Mouse (Mus musculus) frontal cortex, adult 2 months (tissue): ENCODE measurements around the gene Lingo2. TPM values are rescaled to one million over a fixed set of nuclear protein-coding genes. Genes with fewer than 3 reads are reported as not detected.

ENCODE experiments used
- DNase-seq, 2 experiments: peaks; one replicate each; pipeline ENCODE4 v3.0.0; 2022; ENCODE audit warnings: low spot score in 1 of 2; ENCODE audit errors: extremely low spot score in 1 of 2
- polyA plus RNA-seq: library from polyadenylated mRNA; depleted of rRNA; stranded (reverse); fragments of >200 nt; gene quantifications from 2 replicates; pipeline ENCODE4 v1.2.3, GENCODE M21; 2012; rRNA removed

Gene Lingo2
- polyA plus RNA-seq = 10.7 and 12.6 TPM in 2 replicates

DNA sequence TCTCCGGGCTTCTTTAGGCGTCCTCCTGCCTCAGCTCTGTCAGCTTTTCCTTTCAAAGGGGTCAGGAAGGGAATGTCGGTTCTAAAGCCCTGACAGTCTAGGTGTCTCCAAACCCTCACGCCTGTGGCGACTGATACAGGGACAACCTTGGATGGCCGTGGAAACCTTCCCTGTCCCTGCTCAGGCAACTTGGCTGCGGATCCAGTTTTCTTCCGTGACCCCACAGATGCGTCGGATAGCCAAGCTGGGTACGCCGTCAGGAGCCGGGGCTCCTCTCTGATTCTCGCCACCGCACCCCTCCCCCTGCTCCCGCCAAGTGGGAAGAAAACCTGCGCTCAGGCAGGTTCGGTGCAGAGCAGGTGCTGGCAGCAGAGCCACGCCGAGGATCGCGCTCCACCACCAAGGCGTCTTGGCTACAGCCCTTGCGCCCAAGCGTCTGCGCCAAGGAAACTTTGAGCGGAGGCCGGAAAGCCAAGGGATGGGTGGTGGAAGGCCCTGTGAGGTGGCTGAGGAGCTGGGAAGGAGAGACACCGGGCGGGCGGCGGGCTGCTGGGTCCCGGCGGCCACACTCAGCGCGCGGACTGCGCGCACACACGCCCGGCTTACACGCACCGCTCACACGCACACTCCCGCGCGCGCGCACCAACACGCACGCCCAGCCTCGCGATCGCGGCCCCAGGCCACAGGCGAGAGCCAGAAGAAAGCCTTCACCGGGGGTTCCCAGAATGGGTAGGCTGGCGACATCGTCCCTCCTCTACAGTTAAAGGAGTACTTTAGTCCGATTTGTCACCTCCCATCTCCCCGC lies at the start of gene Lingo2:
TSS of gene Lingo2 (minus strand) at position 598 of the 805 bp plus-strand sequence.
- peak; percentile 3 to 64 for DNase-seq

GRCm38 (mm10) chr4:36973358-36973757 lies 21.8 kb upstream of the Lingo2 start:
- DNase-seq = no peak

- DNase-seq = peak; percentile 37 to 58
Measured at GRCm38 (mm10) chr4:36952431-36953429, 1.2 kb upstream of the Lingo2 start.

- peak in 1 of 2 experiments; percentile 3 for DNase-seq
Measured at GRCm38 (mm10) chr4:36951955-36952215, 338 bp upstream of the Lingo2 start.

DNA sequence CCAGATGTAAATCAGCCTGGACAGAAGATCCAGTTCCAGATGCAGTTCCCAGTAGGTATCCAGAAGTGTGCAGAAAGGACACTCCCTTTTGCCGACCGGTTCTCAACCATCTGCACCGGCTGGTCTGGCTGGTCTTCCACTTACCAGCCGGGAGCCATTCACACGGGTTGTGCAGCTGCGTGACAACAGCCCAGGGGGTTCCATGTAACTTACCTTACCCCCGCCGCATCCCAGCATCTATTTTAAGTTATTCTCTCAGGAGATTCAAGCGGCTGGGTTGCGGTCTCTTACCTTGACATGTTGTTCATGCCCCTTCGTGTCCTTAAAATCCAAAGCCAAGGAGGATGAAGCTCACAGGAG lies 777 bp downstream of the Lingo2 start:
- DNase-seq = peak in 1 of 2 experiments; percentile 3

GRCm38 (mm10) chr4:36950021-36950751 lies 1.4 kb downstream of the Lingo2 start:
- DNase-seq = peak; percentile 30 to 87

DNA sequence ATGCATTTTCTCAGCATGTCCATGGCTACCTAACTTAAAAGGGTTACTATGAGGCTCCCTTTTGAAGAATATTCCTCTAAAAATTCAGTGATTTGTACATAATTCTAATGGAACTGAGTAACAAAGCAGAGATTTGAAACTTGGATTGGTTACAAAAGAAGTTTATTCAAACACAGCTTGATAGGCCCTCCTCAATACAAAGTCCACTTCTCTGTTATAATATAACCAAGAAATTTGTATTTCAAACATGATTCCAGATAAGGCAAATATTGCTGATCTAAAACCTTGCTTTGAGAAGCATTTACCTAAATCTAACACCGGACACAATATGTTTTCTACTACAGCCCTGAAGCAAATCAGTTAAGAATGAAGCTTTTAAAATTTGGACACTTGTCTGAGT lies 60.7 kb downstream of the Lingo2 start:
- no peak for DNase-seq

DNA sequence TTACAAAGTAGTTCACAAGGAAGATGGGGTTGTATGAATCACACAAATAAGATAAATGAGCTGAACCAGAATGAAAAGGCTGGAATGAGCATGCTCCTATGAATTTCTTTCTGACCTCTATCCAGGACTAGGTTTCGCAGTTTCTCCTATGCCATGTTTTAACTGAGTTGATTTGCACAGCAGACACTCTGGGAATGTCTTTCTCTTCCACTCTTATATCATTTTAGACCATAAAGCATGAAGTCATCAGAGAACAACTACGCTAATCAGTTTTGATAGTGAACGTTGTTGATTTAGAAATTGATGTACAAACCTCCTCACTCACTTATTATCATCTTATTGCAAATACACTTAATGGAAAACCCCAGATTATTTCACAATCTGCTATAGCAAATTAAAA lies 61.2 kb downstream of the Lingo2 start:
- DNase-seq = no peak

DNA sequence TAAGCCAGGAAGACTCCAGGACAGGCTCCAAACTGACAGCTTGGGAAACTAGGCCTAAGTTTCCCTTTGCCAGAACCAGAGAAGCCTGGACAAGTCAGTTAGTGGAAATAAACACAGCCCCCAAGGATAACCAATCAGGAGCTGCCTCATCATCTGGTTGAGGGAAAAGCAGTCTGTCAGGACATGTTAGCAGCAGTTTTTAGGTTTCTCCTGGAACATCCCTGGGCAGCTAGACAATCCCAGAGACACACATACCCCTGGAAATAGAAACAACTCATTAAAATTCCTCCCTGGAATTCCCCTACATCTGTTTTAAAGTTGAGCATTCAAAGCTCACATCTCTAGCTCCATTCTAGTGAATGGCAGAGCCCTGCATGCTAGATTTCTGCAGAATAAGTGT lies 76.8 kb downstream of the Lingo2 start:
- peak; percentile 33 to 34 for DNase-seq

- DNase-seq = no peak
Measured at GRCm38 (mm10) chr4:36824982-36825381, 126.6 kb downstream of the Lingo2 start.

- DNase-seq = peak; percentile 17 to 41
Measured at GRCm38 (mm10) chr4:36821914-36822313, 129.6 kb downstream of the Lingo2 start.

DNA sequence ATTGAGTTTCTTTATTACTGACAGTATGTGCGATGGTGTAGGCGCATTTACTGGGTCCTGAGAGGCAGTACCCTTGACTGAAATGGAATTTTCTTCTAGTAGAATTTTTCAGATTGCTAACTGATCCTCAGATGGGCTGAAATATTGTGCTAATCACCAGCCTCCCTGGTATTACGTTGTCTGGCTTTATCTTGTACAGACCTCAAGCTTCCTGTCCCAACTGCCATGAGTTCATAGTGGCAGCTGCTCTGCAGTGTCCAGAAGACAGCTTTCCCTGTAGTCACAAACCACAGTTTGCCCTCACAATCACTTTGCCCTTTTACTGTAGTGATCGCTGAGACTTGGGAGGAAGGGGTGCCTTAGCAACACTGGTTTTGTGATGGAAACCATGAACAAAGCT lies 176.5 kb downstream of the Lingo2 start:
- DNase-seq = no peak

- no peak for DNase-seq
Measured at GRCm38 (mm10) chr4:36730691-36731090, 220.9 kb downstream of the Lingo2 start.

DNA sequence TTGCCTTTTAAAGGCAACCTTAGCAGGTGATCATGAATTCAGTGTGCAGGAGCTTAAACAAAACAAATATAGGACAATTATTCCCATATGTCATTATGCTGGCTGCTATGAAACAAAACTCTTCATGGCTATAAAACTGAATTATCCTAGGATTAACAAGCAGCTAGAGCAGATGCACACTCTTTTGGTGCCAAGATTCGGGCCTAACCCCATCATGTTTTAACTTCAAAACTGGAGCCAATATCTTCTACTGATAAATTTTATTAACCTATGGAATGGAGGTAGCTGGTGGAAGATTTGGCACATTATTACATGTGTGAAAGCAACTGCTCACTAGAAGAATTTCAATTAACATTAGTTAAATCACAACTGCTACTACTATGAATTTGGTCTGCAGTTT lies 235.1 kb downstream of the Lingo2 start:
- no peak for DNase-seq

GRCm38 (mm10) chr4:36698888-36699287 lies 252.7 kb downstream of the Lingo2 start:
- DNase-seq = no peak

- DNase-seq = peak in 1 of 2 experiments; percentile 3
Measured at GRCm38 (mm10) chr4:36696810-36697209, 254.7 kb downstream of the Lingo2 start.

DNA sequence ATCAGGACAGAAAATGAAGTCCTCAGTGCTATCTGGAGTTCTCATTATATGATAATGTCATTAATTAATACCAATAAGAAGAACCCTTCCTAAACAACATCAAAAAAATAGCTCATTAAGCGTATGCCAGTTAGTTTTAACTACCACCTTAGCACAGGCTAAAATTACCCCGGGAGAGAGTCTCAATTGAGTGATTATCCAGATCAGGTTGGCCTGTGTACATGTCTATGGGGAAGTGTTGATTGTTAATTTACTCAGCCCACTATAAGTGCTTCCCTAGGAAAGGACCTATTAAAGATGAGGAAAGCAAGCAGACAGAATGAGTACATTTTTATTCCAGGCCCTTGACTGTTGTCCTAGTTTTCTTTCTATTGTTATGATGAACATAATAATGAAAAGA lies 291.6 kb downstream of the Lingo2 start:
- no peak for DNase-seq

DNA sequence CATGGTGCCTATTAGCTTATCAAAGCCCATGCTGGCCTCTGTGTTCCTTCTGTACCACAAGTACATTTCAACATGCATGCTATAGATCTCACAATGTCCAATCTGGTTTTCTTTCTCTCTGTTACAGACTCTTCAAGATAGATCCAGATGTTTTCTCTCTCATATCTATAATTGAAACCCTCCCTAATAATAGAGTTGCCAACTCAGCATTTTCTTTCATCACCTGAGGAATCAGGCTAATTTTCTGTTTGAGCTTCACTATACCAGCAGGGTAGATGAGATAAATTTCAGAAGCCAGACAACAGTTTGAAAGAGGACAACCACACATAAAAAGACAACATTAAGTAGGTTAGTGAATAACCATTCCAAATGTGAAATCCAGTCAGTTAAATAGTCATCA lies 303.8 kb downstream of the Lingo2 start:
- DNase-seq = no peak

GRCm38 (mm10) chr4:36635666-36636065 lies 315.9 kb downstream of the Lingo2 start:
- DNase-seq = no peak

DNA sequence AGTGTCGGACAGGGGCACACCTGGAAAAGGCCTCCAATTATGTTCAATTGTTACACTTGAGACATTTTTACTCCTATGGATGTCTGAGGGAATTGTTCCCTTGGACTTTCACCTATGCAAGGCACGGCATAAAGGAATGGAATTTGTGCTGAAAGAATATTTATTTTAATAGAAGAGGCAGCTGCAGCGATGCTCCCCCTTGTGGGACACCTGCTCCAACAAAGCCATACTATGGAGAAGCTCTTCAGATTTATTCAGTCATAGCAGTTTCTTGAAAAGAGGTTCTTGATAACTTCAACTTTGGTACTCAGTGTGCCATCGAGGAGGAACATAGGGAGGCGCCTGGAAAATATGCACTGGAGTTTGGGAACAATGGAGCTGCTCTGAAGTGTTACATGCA lies 374.7 kb downstream of the Lingo2 start:
- no peak for DNase-seq

GRCm38 (mm10) chr4:36576256-36576655 lies 375.3 kb downstream of the Lingo2 start:
- DNase-seq = no peak
